ENCODE assay signal across 24 mouse cellular contexts in the genomic region with DNA sequence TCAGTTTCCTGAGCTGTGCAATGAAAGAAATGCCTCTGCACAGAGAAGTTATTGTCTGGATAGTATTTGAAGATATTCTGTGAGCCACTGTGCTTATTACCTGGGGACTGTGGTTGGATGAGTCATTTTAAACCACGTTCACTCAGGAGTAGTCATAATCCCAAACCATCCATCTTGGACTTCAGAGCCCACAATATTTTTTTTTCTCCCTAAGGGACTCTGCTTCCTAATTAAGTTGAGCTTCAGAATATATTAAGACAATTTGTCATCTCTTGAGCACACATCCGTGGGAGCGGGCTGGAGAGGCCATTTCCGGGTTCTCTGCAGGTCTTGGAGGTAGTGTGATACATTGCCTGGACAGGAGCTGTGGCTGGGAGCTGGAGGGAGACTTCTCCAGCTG.
"Had no signal": no experiment of that assay in that cellular context is flagged by ENCODE, and none has a peak within 500 bp of the region (broad histone marks: within the 10 kb centered on the region; RNA-seq: fewer than 3 reads in every experiment).

No protein-coding gene starts in this region.

- H3K36me3 ChIP-seq: heart, embryonic 10.5 days; heart, embryonic 12.5 days; hindbrain, embryonic 13.5 days; hindbrain, embryonic 15.5 days; limb, embryonic 12.5 days; liver, embryonic 13.5 days had no signal

- DNase-seq: gastrocnemius, adult 2 months; gastrocnemius, postnatal 10 days; gastrocnemius, postnatal 25 days; heart, adult 18-20 months; heart, postnatal 10 days; heart, postnatal 4 days; kidney, adult 18-20 months; kidney, adult 8-10 months; kidney, postnatal 10 days; kidney, postnatal 25 days; kidney, postnatal 4 days; liver; liver, embryonic 13.5 days had no signal

- H3K27me3 ChIP-seq: heart, embryonic 12.5 days; hindbrain, embryonic 13.5 days; hindbrain, embryonic 15.5 days; limb, embryonic 12.5 days; liver, embryonic 13.5 days had no signal

- ATAC-seq: hindbrain, postnatal 0 days; intestine, postnatal 0 days had no signal

- H3K4me3 ChIP-seq: gastrocnemius, adult 2 months; heart, embryonic 10.5 days; heart, embryonic 12.5 days; hindbrain, embryonic 10.5 days; hindbrain, embryonic 13.5 days; hindbrain, embryonic 15.5 days; layer of hippocampus, adult 2 months; left cerebral cortex, adult 2 months; limb, embryonic 10.5 days; limb, embryonic 12.5 days; liver, embryonic 13.5 days had no signal

- H3K4me1 ChIP-seq: limb, embryonic 10.5 days; limb, embryonic 12.5 days; liver, embryonic 13.5 days had no signal

- H3K27ac ChIP-seq: gastrocnemius, adult 2 months; heart, embryonic 10.5 days; hindbrain, embryonic 10.5 days; hindbrain, embryonic 13.5 days; hindbrain, embryonic 15.5 days; hindbrain, postnatal 0 days; layer of hippocampus, adult 2 months; left cerebral cortex, adult 2 months; limb, embryonic 10.5 days; limb, embryonic 12.5 days; liver, embryonic 13.5 days had no signal
